Mouse (Mus musculus) midbrain, embryonic 12.5 days (tissue): Measurements from ENCODE around the gene Gopc. TPM values are rescaled to one million over a fixed set of nuclear protein-coding genes. Genes with fewer than 3 reads are reported as not detected.
"Not testable (repeated sequence)": the region's sequence is repeated elsewhere in the genome, so short reads cannot be mapped to it uniquely, and the experiment has no call there.

Experiments
- ATAC-seq: fragments of 200-750 bp; cut with Nextera tagmentation; 2 replicates; pipeline ENCODE4 v1.8.0; 2017; ENCODE audit warnings: low read depth, moderate TSS enrichment, moderate library complexity; ENCODE audit not compliant: low FRiP score
- H3K27ac ChIP-seq: fragments of 300-500 bp; sonication (generic); replicated peaks from 2 replicates; pipeline ENCODE4 v1.5.1; 2016; ENCODE audit warnings: mild to moderate bottlenecking
- H3K27me3 ChIP-seq: fragments of 300-500 bp; sonication (generic); 2 replicates; pipeline ENCODE4 v1.6.1; 2016; ENCODE audit warnings: mild to moderate bottlenecking
- H3K36me3 ChIP-seq: fragments of 300-500 bp; sonication (generic); 2 replicates; pipeline ENCODE4 v1.6.1; 2016
- H3K4me1 ChIP-seq: fragments of 300-500 bp; sonication (generic); 2 replicates; pipeline ENCODE4 v1.6.1; 2016
- H3K4me2 ChIP-seq: fragments of 300-500 bp; sonication (generic); replicated peaks from 2 replicates; pipeline ENCODE4 v1.6.1; 2016; ENCODE audit warnings: mild to moderate bottlenecking, moderate library complexity
- H3K4me3 ChIP-seq: fragments of 300-500 bp; sonication (generic); 2 replicates; pipeline ENCODE4 v1.5.1; 2016; ENCODE audit warnings: mild to moderate bottlenecking
- H3K9ac ChIP-seq: fragments of 300-500 bp; sonication (generic); replicated peaks from 2 replicates; pipeline ENCODE4 v1.6.1; 2016; ENCODE audit warnings: mild to moderate bottlenecking, moderate library complexity
- H3K9me3 ChIP-seq: fragments of 300-500 bp; sonication (generic); 2 replicates; pipeline ENCODE4 v1.6.1; 2016; ENCODE audit warnings: mild to moderate bottlenecking
- WGBS: fragments of 180-500 bp; shearing (Covaris S2); methylation state at CpG from one replicate; pipeline ENCODE4 v1.1.7; 2016; 5-methylcytosine and 5-hydroxymethylcytosine counted together
- polyA plus RNA-seq: library from polyadenylated mRNA; unstranded; fragments of >200 nt; fragmentation: Nextera tagmentation; extraction: Ambion mirVana; gene quantifications from 2 replicates; pipeline ENCODE4 v1.2.1, GENCODE M21; 2016

The Gopc gene
- polyA plus RNA-seq, 1 experiment from 2014 or later: 25.2 TPM

GRCm38 (mm10) chr10:52343324-52343723, 38.6 kb downstream of the Gopc start:
- not testable (repeated sequence) for ATAC-seq, H3K27ac ChIP-seq, H3K9me3 ChIP-seq, H3K27me3 ChIP-seq, H3K9ac ChIP-seq, H3K4me1 ChIP-seq, H3K4me2 ChIP-seq, H3K4me3 ChIP-seq
- 93% methylated on average over 4 of the region's 4 CpGs for WGBS
- peaks cover 65% of the 10 kb centered on the region for H3K36me3 ChIP-seq

DNA sequence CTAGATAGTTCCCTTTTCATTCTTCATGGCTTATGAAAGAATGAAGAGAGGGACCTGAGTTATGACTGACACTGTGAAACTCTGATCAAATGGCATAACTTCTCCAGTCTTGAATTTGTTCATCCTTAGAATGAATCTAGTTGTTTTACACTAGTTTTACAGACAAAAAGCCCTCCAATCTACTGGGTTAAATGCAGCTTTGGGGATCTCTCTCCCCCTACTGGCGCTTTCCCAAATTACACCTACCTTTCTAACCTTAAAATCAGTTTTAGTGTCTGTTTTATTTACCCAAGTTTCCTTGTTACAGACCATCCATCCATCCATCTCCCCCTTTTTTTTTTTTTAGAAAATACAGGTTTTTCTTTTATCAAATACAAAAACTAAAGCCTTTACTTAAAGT, 50.9 kb downstream of the Gopc start:
- Histone ChIP-seq H3K9ac (no peak overlapping the region), H3K4me3 (no peak overlapping the region), H3K4me1 (no peaks in the 10 kb centered on the region), H3K9me3 (no peaks in the 10 kb centered on the region), H3K27ac (no peak overlapping the region), H3K27me3 (no peaks in the 10 kb centered on the region), H3K36me3 (peaks cover 6% of the 10 kb centered on the region; the same call in 1 of the 2 replicates), H3K4me2 (no peak overlapping the region)
- no peak for ATAC-seq
- 7% methylated on average over 1 of the region's 1 CpGs for WGBS

GRCm38 (mm10) chr10:52321918-52322317, 60.0 kb downstream of the Gopc start:
- no peaks in the 10 kb centered on the region for H3K27me3 ChIP-seq
- H3K27ac ChIP-seq: no peak overlapping the region
- H3K4me3 ChIP-seq: no peak overlapping the region
- H3K9ac ChIP-seq: no peak overlapping the region
- no peaks in the 10 kb centered on the region for H3K4me1 ChIP-seq
- peaks cover 15% of the 10 kb centered on the region for H3K36me3 ChIP-seq
- no peaks in the 10 kb centered on the region for H3K9me3 ChIP-seq
- no peak overlapping the region for H3K4me2 ChIP-seq
- 96% methylated on average over 3 of the region's 3 CpGs for WGBS
- ATAC-seq: no peak

- ATAC-seq: no peak
These were observed 62.2 kb downstream of the Gopc start for GRCm38 (mm10) chr10:52319506-52320286.

GRCm38 (mm10) chr10:52309196-52309595, 72.7 kb downstream of the Gopc start:
- Histone ChIP-seq H3K9ac (no peak overlapping the region), H3K4me1 (no peaks in the 10 kb centered on the region), H3K27me3 (no peaks in the 10 kb centered on the region), H3K4me3 (no peak overlapping the region), H3K4me2 (no peak overlapping the region), H3K27ac (no peak overlapping the region), H3K9me3 (no peaks in the 10 kb centered on the region), H3K36me3 (peaks cover 14% of the 10 kb centered on the region; the same call in 1 of the 2 replicates)
- WGBS: 82% methylated on average over 8 of the region's 8 CpGs
- no peak for ATAC-seq

More at GRCm38 (mm10) chr10:52319506-52320286, 62.2 kb downstream of the Gopc start:
- Histone ChIP-seq H3K4me1 (no peaks in the 10 kb centered on the region), H3K27me3 (no peaks in the 10 kb centered on the region), H3K4me3 (no peak overlapping the region), H3K4me2 (no peak overlapping the region), H3K27ac (no peak overlapping the region), H3K9me3 (no peaks in the 10 kb centered on the region), H3K36me3 (peaks cover 15% of the 10 kb centered on the region), H3K9ac (no peak overlapping the region)
- WGBS: 94% methylated on average over 28 of the region's 28 CpGs

- no peak overlapping the region for H3K9ac ChIP-seq
- WGBS: 84% methylated on average over 7 of the region's 7 CpGs
- H3K4me1 ChIP-seq: no peaks in the 10 kb centered on the region
- no peak overlapping the region for H3K4me3 ChIP-seq
- H3K27ac ChIP-seq: no peak overlapping the region
- H3K36me3 ChIP-seq: no peaks in the 10 kb centered on the region
- no peaks in the 10 kb centered on the region for H3K27me3 ChIP-seq
- H3K4me2 ChIP-seq: no peak overlapping the region
- H3K9me3 ChIP-seq: no peaks in the 10 kb centered on the region
- ATAC-seq: no peak
These were observed 77.3 kb downstream of the Gopc start for GRCm38 (mm10) chr10:52304574-52304973.

GRCm38 (mm10) chr10:52302271-52302670, 79.7 kb downstream of the Gopc start:
- Histone ChIP-seq H3K27ac (no peak overlapping the region), H3K9me3 (no peaks in the 10 kb centered on the region), H3K4me1 (no peaks in the 10 kb centered on the region), H3K9ac (no peak overlapping the region), H3K4me2 (no peak overlapping the region), H3K4me3 (no peak overlapping the region), H3K27me3 (no peaks in the 10 kb centered on the region), H3K36me3 (no peaks in the 10 kb centered on the region)
- ATAC-seq: no peak

DNA sequence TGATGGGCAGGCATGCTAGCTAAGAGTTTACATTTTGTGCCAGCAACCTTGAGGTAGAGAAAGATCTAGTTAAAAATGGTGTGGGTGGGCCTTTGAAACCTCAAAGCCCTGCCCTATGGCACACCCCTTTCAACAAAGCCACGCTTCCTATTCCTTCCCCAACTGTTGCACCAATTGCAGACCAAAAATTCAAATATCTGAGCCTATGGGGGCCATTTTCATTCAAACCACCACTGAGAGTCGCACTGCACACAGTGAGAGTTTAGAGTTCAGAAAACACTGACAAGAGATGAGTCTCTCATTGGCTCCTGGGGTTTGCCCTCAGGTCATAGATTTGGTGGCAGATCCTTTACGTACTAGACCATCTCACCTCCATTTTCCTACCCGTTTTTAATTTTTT, 80.2 kb downstream of the Gopc start:
- WGBS: 95% methylated on average over 4 of the region's 4 CpGs
- no peak overlapping the region for H3K4me3 ChIP-seq
- no peak overlapping the region for H3K9ac ChIP-seq
- no peaks in the 10 kb centered on the region for H3K27me3 ChIP-seq
- no peak overlapping the region for H3K4me2 ChIP-seq
- H3K27ac ChIP-seq: no peak overlapping the region
- no peaks in the 10 kb centered on the region for H3K36me3 ChIP-seq
- H3K9me3 ChIP-seq: no peaks in the 10 kb centered on the region
- no peak for ATAC-seq
- no peaks in the 10 kb centered on the region for H3K4me1 ChIP-seq

DNA sequence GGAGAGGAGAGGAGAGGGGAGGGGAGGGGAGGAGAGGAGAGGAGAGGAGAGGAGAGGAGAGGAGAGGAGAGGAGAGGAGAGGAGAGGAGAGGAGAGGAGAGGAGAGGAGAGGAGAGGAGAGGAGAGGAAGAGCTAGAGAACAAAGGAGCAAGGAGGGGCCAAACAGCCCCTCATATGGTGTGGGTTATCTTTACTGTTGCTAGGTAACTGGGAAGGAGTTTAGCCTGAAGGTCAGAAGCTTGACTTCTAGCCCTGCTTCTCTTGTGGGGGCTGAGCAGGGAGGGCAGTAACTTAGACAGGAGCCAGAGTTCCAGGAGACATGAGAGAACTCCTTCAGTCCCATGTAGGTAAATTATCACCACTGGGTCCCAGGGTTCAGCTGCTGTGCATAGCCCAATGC, 83.4 kb downstream of the Gopc start:
- not testable (repeated sequence) for ATAC-seq, H3K9ac ChIP-seq, H3K4me2 ChIP-seq, H3K27me3 ChIP-seq, H3K36me3 ChIP-seq, H3K4me3 ChIP-seq, H3K9me3 ChIP-seq, H3K4me1 ChIP-seq, H3K27ac ChIP-seq

GRCm38 (mm10) chr10:52295934-52296333, 86.0 kb downstream of the Gopc start:
- 0 out of 2 replicates have a peak, but pooled peaks cover 2% of the 10 kb centered on the region for H3K4me1 ChIP-seq
- H3K9ac ChIP-seq: no peak overlapping the region
- H3K36me3 ChIP-seq: no peaks in the 10 kb centered on the region
- no peak overlapping the region for H3K4me2 ChIP-seq
- 86% methylated on average over 2 of the region's 2 CpGs for WGBS
- no peak overlapping the region for H3K4me3 ChIP-seq
- no peaks in the 10 kb centered on the region for H3K9me3 ChIP-seq
- no peaks in the 10 kb centered on the region for H3K27me3 ChIP-seq
- no peak overlapping the region for H3K27ac ChIP-seq
- no peak for ATAC-seq

- WGBS: 89% methylated on average over 4 of the region's 4 CpGs
These were observed 87.9 kb downstream of the Gopc start for GRCm38 (mm10) chr10:52293921-52294577.

GRCm38 (mm10) chr10:52292391-52292790, 89.5 kb downstream of the Gopc start:
- 91% methylated on average over 1 of the region's 1 CpGs for WGBS
- H3K27me3 ChIP-seq, ATAC-seq: not testable (repeated sequence)

More at GRCm38 (mm10) chr10:52293921-52294577, 87.9 kb downstream of the Gopc start:
- Histone ChIP-seq H3K4me3 (no peak overlapping the region), H3K4me1 (0 out of 2 replicates have a peak, but pooled peaks cover 2% of the 10 kb centered on the region), H3K4me2 (no peak overlapping the region), H3K27ac (no peak overlapping the region), H3K27me3 (no peaks in the 10 kb centered on the region), H3K9ac (no peak overlapping the region), H3K9me3 (no peaks in the 10 kb centered on the region), H3K36me3 (no peaks in the 10 kb centered on the region)
- ATAC-seq: no peak

More at GRCm38 (mm10) chr10:52292391-52292790, 89.5 kb downstream of the Gopc start:
- not testable (repeated sequence) for H3K4me1 ChIP-seq, H3K9me3 ChIP-seq, H3K9ac ChIP-seq, H3K27ac ChIP-seq, H3K4me2 ChIP-seq, H3K36me3 ChIP-seq, H3K4me3 ChIP-seq
